Mouse (Mus musculus): Measurements from ENCODE around the gene Lrmp. TPM values are rescaled to one million over a fixed set of nuclear protein-coding genes. Genes with fewer than 3 reads are reported as not detected.
"Not testable (repeated sequence)": the region's sequence is repeated elsewhere in the genome, so short reads cannot be mapped to it uniquely, and the experiment has no call there.

The Lrmp gene
- 1 to 10 TPM; 1.1 to 3.3 (median 1.2) TPM for total RNA-seq (2022)

- DNase-seq (ENCODE audit: low spot score): no peak
Measured at GRCm38 (mm10) chr6:145115476-145116097, at the start of gene Lrmp. Lrmp (plus strand) TSS chr6:145115653.

- no peak for DNase-seq (ENCODE audit: low spot score)
Measured at GRCm38 (mm10) chr6:145066416-145066815, 49.0 kb upstream of the Lrmp start.

GRCm38 (mm10) chr6:145067679-145068078 is 47.8 kb upstream of the Lrmp start:
- no peak for DNase-seq (ENCODE audit: low spot score)

- no peak for DNase-seq (ENCODE audit: low spot score)
Measured at GRCm38 (mm10) chr6:145069397-145069796, 46.1 kb upstream of the Lrmp start.

- DNase-seq (ENCODE audit: low spot score): no peak
Measured at GRCm38 (mm10) chr6:145069921-145070320, 45.5 kb upstream of the Lrmp start.

- DNase-seq (ENCODE audit: low spot score): no peak
Measured at GRCm38 (mm10) chr6:145074461-145074860, 41.0 kb upstream of the Lrmp start.

- no peak for DNase-seq (ENCODE audit: low spot score)
Measured at GRCm38 (mm10) chr6:145075088-145075547, 40.3 kb upstream of the Lrmp start.

GRCm38 (mm10) chr6:145075548-145076224 is 39.8 kb upstream of the Lrmp start, which contains the start of gene Bcat1:
Bcat1 (minus strand) TSS chr6:145076184.
- no peak for DNase-seq (ENCODE audit: low spot score)

- DNase-seq (ENCODE audit: low spot score): no peak
Measured at GRCm38 (mm10) chr6:145076286-145076685, 39.2 kb upstream of the Lrmp start.

- no peak for DNase-seq (ENCODE audit: low spot score)
Measured at GRCm38 (mm10) chr6:145079087-145079759, 36.2 kb upstream of the Lrmp start.

- no peak for DNase-seq (ENCODE audit: low spot score)
Measured at GRCm38 (mm10) chr6:145081721-145082120, 33.7 kb upstream of the Lrmp start.

GRCm38 (mm10) chr6:145084343-145085117 is 30.9 kb upstream of the Lrmp start:
- DNase-seq (ENCODE audit: low spot score): no peak

GRCm38 (mm10) chr6:145088451-145089113 is 26.9 kb upstream of the Lrmp start:
- DNase-seq (ENCODE audit: low spot score): no peak

- DNase-seq (ENCODE audit: low spot score): no peak
Measured at GRCm38 (mm10) chr6:145089373-145089772, 26.1 kb upstream of the Lrmp start.

- no peak for DNase-seq (ENCODE audit: low spot score)
Measured at GRCm38 (mm10) chr6:145090201-145090863, 25.1 kb upstream of the Lrmp start.

- DNase-seq (ENCODE audit: low spot score): no peak
Measured at GRCm38 (mm10) chr6:145090928-145091327, 24.5 kb upstream of the Lrmp start.

- DNase-seq (ENCODE audit: low spot score): no peak
Measured at GRCm38 (mm10) chr6:145091998-145092397, 23.5 kb upstream of the Lrmp start.

- DNase-seq (ENCODE audit: low spot score): not testable (repeated sequence)
Measured at GRCm38 (mm10) chr6:145093038-145093622, 22.3 kb upstream of the Lrmp start.

- DNase-seq (ENCODE audit: low spot score): no peak
Measured at GRCm38 (mm10) chr6:145094431-145094830, 21.0 kb upstream of the Lrmp start.

- DNase-seq (ENCODE audit: low spot score): no peak
Measured at GRCm38 (mm10) chr6:145100923-145101322, 14.5 kb upstream of the Lrmp start.

Data from heart, adult 8-10 months (tissue).